Mouse (Mus musculus): Measurements from ENCODE around the gene Filip1l.

Filip1l gene

GRCm38 (mm10) chr16:57484043-57484795 lies 131.3 kb downstream of the Filip1l start:
- DNase-seq (ENCODE audit: low spot score): no peak

- no peak for DNase-seq (ENCODE audit: low spot score)
Observed at GRCm38 (mm10) chr16:57485265-57485664, 132.4 kb downstream of the Filip1l start.

GRCm38 (mm10) chr16:57486266-57486665 lies 133.4 kb downstream of the Filip1l start:
- DNase-seq (ENCODE audit: low spot score): no peak

- no peak for DNase-seq (ENCODE audit: low spot score)
Observed at GRCm38 (mm10) chr16:57488661-57489060, 135.8 kb downstream of the Filip1l start.

GRCm38 (mm10) chr16:57490691-57491090 lies 137.8 kb downstream of the Filip1l start:
- DNase-seq (ENCODE audit: low spot score): no peak

DNA sequence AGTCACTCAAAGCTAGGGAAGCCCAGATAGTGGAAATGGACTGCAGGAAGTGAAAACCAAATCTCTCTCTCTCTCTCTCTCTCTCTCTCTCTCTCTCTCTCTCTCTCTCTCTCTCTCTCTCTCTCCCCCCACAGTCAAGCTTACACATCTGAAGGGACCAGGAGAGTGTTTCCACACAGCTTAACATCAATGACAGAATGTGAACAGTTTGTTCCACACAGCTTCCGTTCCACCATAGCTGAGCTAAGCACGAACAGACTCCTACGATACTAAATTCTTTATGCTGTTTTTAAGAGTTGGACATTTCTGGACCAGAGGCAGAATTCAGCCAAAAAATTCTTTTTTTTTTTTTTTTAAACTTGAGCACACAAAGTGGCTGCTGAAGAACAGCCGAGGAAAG lies 139.0 kb downstream of the Filip1l start:
- no peak for DNase-seq (ENCODE audit: low spot score)

DNA sequence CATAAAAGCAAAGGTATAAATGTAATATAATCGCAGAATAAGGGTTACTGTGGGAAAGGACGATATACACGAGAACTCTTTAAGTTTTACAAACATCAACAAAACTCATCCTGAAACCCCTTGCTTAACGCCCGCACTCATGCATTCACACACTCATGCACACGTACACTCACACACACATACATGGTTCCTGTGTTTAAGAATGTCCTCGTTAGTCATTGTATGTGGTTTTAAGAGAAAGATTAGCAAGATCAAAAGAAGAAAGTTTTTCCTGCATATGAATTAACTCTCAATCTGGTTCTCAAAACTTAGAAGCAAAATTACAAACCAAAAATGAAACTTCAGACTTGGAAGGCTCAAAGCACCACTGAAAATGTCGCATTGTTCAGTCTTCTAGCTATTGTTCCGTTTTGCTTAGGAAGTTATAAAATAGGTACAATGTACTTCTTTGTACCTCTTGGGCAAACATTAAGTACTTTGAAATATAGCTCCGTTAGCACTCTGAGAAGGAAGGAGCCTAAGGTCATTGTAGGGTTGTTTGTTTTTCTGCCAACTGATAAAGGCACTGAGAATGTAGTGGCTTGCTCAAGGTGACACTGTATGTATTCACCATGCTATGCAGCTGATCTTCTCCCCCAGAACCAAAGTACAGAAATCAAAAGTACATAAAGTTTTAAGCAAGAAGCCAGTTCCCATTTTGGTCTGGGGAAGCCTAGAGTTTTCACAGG lies 142.7 kb downstream of the Filip1l start:
- no peak for DNase-seq (ENCODE audit: low spot score)

DNA sequence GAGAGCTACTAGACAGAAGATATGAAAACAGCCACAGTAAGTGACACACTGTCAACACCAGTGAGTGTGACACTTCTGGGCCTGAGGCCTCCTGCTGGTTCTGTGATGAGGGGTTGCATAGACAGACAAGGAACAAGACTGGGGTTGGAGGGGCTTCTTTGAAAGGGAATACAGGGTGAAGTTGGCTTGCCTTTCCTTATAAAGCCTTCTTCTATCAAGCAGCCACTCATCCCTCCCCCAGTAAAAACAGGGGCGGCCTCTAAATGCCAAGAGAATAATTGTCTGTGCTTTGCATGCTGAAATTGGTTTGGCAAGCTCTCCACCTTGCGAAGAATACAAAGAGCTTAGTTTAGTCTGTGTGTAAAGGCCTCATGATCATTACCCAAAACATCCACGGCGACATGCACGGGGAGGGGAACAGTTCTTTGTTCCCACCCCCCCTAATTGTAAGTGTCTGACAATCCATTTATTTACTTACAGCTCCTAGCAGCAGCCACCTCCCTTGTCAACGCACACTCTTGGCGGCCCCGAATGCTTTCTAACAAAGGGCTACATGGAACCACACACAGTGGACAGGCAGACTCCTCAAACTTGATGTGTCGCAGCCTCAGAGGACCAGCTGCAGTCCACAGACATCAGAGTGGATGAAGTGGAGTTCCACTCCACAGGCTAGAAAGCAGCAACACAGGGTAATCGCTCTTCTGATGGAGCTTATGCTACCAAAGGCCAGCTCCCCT lies 143.7 kb downstream of the Filip1l start:
- DNase-seq (ENCODE audit: low spot score): peak; percentile 23

- no peak for DNase-seq (ENCODE audit: low spot score)
Observed at GRCm38 (mm10) chr16:57500851-57501250, 148.0 kb downstream of the Filip1l start.

GRCm38 (mm10) chr16:57502230-57502629 lies 149.3 kb downstream of the Filip1l start:
- DNase-seq (ENCODE audit: low spot score): no peak

GRCm38 (mm10) chr16:57502761-57503160 lies 149.9 kb downstream of the Filip1l start:
- DNase-seq (ENCODE audit: low spot score): no peak

GRCm38 (mm10) chr16:57504728-57505127 lies 151.8 kb downstream of the Filip1l start:
- DNase-seq (ENCODE audit: low spot score): no peak

DNA sequence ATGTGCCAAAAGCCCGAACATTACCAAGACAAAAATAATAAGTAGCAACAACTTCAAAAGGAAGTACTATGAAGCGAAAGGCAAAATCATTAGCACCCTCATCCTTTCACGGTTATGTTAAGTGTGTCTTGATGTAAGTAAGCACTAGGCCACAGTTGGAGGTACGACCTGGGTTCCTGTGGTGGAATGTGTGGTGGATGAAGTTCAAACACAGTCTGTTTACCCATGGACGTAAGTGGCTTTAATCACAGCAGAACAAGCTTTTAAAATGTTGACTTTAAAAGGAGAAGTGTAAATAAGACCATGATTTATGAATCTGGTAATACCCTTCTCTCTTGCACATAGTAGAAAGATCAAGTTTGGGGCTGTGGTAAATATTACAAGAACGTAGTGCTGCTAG lies 153.2 kb downstream of the Filip1l start:
- no peak for DNase-seq (ENCODE audit: low spot score)

- no peak for DNase-seq (ENCODE audit: low spot score)
Observed at GRCm38 (mm10) chr16:57508351-57508750, 155.5 kb downstream of the Filip1l start.

GRCm38 (mm10) chr16:57509099-57509498 lies 156.2 kb downstream of the Filip1l start:
- no peak for DNase-seq (ENCODE audit: low spot score)

DNA sequence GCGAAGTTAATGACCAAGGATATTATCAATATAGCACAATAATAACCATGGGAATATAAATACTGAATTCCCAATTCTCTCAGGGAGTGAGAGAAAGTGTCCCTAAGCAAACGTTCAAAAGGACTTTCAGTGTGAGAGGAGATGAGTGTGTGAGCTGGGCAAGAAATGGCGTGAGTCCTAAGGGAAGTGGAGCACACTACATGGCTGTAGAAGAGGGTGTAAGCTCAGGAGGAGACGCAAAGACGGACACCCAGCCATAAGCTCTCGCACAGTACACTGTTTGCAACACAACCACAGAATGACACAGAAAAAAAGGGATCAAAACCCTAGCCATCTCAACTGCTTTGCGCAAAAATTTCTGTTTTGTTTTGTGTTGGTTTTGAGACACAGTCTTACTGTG lies 160.7 kb downstream of the Filip1l start:
- DNase-seq (ENCODE audit: low spot score): no peak

DNA sequence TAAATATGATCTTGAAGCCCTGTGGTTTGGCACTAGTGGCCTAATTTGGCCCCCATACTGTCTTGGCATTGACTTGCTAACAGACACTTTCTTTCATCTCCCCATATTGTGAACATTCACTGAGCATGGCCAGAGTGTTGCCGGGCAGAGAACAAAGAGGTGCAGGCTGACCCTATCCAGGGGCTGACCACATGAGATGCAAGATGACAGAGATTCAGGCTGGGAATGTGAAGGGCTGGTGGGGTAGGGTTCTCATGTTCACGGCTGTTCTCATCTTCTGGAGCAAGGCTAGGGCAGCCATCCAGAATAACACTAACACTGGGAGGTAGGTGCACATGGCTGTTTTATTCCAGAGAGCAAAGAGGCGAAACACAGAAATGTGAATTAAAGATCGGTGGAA lies 161.5 kb downstream of the Filip1l start:
- no peak for DNase-seq (ENCODE audit: low spot score)

DNA sequence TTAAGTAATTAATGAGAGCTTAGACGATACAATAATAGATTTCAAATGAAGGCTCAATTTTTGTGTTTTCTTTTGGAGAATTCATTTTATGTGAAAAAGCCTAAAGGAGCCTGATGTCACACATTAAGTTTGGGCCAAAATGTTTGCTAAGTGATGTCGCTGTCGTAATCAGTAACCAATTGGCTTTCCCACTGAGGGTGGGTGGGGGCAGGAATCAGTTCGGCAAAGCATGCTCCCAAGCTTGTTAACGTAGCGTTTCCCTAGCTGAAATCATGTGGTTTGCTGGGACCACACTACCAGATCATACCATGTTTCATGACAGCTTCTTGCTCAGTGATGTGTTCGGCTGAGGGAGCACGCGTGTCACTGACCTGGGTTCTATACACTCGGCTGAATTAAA lies 162.7 kb downstream of the Filip1l start:
- DNase-seq (ENCODE audit: low spot score): no peak

GRCm38 (mm10) chr16:57525046-57525445 lies 172.2 kb downstream of the Filip1l start:
- DNase-seq (ENCODE audit: low spot score): no peak

DNA sequence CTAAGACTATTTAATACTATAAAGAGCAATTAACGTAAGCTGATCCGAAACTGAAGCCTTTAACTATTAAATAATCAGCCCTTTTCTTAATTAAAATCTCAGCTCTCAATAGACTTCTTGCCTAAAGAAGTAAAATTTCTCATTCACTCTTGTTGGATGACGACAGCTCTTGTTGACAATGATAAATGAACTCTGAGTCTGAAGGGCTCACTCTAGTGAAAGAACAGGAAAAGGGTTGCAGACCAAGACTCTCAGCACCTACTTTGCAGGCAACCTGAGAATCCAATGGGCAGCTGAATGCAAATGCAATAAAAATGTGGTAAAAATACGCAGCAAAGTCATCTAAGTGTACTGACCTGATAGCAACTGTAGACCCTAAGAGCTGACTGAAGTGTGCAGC lies 172.6 kb downstream of the Filip1l start:
- no peak for DNase-seq (ENCODE audit: low spot score)

DNA sequence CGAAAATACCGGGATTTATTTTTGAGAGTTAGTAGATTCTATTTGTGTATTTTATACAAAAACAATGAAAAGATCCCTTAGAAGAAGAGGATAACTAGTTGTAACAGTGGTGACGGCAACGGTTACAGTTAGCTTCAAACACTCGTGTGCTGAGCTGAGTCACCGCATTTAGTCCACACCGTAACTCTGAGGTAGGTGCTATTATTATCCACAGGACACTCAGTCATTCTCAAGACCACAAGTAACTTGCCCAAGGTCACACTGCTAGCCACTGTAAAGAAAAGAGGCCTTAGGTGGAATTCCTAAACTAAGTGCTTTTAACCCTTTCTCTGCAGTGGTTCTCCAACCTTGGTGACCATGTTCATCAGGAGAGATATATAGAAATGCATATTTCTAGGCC lies 174.0 kb downstream of the Filip1l start:
- DNase-seq (ENCODE audit: low spot score): no peak

- no peak for DNase-seq (ENCODE audit: low spot score)
Observed at GRCm38 (mm10) chr16:57528457-57528856, 175.6 kb downstream of the Filip1l start.

DNA sequence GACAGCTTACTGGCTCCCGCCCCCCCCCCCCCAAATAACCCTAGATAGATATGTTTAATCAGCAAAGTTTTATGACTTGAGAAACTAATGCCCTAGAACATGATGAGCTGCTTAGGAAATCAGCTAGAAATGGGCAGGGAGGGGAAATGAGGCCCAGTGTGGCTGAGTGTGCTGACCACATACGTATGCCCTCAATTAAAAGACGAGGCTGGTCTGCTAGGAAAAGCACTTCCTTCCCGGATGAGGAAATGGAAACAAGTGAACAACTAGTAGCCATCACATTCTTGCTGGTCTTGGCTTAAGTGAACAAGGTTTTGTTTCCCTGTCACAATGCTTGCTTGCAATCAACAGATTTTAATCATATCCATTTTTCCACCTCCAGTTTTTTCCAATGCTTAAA lies 177.7 kb downstream of the Filip1l start:
- DNase-seq (ENCODE audit: low spot score): no peak

All from layer of hippocampus, adult 11-12 months (tissue).